Mouse (Mus musculus): ENCODE data around the gene Spg20.

The Spg20 gene

DNA sequence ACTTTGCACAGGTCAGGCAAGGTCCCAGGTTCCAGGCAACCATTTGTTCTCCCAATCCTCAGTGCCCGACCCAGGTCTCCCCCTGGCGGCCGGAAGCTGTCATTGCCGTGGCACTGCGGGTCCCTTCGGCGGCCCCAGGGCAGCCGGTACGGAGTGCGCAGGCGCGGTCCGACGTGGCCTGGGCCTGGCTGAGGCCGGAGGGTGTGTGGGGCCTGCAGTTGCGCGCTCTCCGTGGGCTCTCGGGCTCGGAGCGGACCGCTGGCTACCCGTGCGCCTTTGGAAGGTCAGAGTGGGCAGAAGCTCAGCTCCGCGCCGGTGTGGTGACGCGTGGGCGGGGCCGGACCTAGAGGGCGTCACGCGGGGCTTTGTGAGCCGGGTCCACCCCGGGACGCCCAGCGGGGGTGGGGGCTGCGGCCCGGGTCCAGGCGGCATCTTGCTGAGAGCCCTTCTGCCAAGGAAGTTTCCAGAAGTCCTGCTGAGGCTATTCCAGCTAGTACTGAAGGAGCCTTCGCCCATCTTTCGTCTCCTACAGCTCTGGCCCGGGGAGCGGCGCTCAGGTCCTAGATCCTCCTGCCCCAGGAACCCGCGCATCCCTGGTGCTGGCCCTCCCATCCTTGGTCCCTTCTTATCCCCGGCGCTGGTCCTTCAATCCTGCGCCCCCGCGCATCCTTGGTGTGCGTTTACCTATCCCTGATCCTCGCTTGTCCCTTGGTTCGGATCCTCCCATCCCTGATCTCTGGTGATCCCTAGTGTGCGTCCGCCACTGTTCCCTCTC, at the start of gene Spg20:
Gene Spg20, plus strand, starts transcription at position 174 of the 775 bp plus-strand sequence.
- DNase-seq (ENCODE audit: low read depth, low spot score), result peak; percentile 86

GRCm38 (mm10) chr3:55062653-55063052, 49.3 kb upstream of the Spg20 start:
- no peak for DNase-seq (ENCODE audit: low read depth, low spot score)

DNA sequence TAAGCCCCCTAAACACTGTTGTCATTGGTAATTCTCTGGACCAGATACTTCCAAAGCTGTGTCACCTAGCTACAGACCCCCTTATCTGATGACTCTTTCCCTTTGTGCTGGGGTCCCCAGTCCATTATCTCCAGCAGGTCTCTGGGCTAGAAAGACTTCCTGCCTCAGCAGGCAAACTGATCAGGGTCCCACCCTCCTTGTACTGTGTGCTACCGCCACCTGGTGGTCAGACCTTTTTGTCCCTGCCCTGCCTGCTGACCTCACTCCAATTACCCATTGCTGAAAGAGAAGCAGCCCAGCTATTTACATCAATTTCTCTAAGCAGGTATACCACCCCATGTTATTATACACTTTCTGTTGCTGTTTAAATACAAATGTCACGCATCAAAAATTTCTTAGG, 47.5 kb upstream of the Spg20 start:
- peak; percentile 21 for DNase-seq (ENCODE audit: low read depth, low spot score)

DNA sequence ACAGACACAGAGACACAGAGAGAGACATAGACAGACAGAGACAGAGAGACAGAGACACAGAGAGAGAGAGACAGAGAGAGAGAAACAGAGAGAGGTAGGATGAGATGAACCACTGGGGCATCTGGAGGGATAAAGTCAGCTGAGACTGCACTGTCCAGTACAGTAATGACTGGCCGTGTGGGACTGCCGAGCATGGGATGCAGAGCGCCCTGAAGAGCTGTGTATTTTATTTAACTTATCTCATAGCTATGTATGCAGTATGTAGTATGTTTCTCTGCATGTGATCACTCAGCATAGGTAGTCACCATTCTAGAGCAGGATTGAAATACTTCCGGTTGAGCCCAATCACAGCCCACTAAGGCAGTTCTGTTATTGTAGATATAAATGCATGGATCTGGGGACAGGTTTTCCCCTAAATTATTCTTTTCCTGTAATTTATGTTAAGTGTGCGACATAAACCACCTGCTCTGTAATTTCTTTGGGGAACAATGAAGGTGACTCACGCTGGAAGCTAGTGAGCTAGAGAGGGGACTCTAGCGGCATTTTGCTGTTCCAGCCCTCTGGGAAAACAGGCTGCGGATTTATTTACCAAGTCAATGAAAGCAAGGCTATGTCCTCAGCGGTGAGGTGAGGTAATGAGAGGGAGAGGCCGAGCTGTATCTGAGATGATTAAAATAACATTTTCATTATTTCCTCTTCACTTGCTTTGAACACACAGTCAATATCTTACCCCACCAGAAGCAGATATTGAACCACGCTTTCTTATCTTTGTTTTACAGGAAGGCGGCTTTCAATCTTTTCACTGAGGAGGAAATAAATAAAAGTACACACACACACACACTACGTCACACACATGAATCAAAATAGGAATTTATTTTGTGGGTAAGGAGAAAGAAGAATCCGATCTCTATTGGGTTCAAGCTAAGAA, 45.9 kb upstream of the Spg20 start:
- DNase-seq (ENCODE audit: low read depth, low spot score), result no peak

GRCm38 (mm10) chr3:55066666-55067023, 45.3 kb upstream of the Spg20 start:
- DNase-seq (ENCODE audit: low read depth, low spot score), result no peak

- no peak for DNase-seq (ENCODE audit: low read depth, low spot score)
Observed at GRCm38 (mm10) chr3:55067791-55068434, 44.0 kb upstream of the Spg20 start.

GRCm38 (mm10) chr3:55074576-55075293, 37.2 kb upstream of the Spg20 start:
- DNase-seq (ENCODE audit: low read depth, low spot score), result no peak

- no peak for DNase-seq (ENCODE audit: low read depth, low spot score)
Observed at GRCm38 (mm10) chr3:55075294-55075648, 36.6 kb upstream of the Spg20 start.

DNA sequence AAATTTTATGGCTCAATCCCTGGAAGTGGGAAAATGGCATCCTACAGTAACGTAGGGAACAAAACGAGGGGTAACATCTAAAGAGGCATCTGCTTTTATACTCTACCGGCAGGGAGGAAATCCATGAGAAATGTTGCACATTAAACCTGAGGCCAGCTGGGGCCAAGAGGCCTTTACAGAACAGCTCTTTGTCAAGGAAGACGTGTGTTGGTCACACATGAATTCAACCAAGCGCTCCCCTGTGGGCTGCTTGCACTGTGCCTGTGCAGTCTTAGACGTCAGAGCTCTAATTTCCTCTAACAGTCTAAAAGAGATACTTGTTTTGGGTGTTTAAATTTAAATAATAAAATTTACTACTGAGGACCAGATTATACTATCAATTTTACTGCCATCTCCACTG, 33.7 kb upstream of the Spg20 start:
- no peak for DNase-seq (ENCODE audit: low read depth, low spot score)

- DNase-seq (ENCODE audit: low read depth, low spot score), result no peak
Observed at GRCm38 (mm10) chr3:55079619-55080018, 32.3 kb upstream of the Spg20 start.

DNA sequence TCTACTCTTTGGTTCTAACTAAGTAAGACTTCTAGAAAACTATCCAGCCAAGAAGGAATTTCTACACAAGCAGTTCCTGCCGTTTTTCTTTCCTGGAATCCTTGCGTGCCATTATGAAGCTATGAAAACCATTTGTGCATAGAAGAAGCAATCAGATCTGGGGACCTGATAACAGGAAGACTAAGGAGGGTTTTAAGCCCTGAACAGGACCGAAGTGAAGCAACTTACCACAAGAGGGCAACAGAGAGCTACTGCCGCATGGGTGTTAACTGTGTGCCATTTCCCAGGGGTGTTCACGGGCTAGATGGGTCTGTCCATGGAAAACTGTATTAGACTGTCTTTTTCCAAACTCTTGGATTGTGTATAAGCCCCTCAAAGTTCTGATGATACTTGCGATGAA, 31.9 kb upstream of the Spg20 start:
- peak; percentile 56 for DNase-seq (ENCODE audit: low read depth, low spot score)

DNA sequence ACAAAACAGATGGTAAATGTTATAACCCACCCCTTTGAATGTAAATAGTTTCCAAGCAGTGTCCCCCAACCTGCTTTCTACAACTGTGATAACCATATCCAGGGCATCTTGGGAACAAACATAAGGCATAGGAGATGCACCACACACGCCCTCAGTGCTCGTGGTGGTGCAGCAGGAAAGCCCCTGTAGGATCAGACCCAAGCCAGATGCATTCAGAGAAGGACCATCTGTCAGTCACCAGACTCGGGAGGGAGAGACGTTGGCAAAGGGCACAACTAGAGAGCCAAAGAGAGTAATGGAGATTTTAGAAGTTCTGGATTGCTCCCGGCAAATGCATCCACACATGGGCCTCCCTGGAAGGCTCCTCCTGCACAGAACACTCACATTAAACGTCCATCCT, 27.1 kb upstream of the Spg20 start:
- no peak for DNase-seq (ENCODE audit: low read depth, low spot score)

- DNase-seq (ENCODE audit: low read depth, low spot score), result no peak
Observed at GRCm38 (mm10) chr3:55085716-55086115, 26.2 kb upstream of the Spg20 start.

DNA sequence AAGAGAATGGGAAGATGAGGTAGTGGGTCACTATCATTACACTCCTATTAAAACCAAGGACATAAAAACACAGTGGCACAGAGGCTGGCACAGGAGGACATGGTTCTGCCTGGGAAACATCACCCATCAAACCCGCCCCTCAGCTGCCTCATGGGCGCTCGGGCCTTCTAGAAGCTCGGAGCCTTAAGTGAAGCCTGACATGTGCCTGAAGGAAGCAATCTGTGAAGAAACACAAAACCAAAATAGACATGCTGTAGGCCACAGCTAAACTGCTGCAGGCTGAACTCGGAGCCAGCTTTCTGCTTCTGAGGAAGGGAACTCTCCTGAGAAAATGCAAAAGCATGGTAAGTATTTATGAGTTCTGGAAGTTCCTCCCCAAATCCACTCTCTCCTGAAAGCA, 25.0 kb upstream of the Spg20 start:
- DNase-seq (ENCODE audit: low read depth, low spot score), result no peak

- peak; percentile 21 for DNase-seq (ENCODE audit: low read depth, low spot score)
Observed at GRCm38 (mm10) chr3:55087360-55087759, 24.5 kb upstream of the Spg20 start.

- no peak for DNase-seq (ENCODE audit: low read depth, low spot score)
Observed at GRCm38 (mm10) chr3:55088359-55088758, 23.5 kb upstream of the Spg20 start.

DNA sequence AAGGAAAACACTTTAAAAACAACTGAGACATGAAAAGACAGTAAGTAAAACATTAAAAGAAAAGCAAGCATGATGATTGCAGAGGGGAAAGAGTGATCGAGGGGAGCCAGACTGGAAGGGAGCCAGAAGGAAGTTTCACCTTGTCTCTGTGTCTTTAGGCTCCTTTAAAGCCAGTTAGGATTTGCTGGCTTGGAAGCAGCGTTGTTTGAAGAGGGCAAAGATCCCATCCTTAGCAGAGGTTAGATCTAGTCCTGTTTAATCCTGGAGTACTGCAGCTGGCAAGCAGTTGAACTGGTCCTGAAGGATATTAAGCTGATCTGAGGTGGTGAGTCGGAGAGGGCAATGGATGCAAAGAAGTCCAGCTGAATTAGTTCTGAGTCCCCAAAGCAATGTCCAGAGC, 23.1 kb upstream of the Spg20 start:
- no peak for DNase-seq (ENCODE audit: low read depth, low spot score)

- no peak for DNase-seq (ENCODE audit: low read depth, low spot score)
Observed at GRCm38 (mm10) chr3:55089291-55089690, 22.6 kb upstream of the Spg20 start.

GRCm38 (mm10) chr3:55093161-55093560, 18.7 kb upstream of the Spg20 start:
- no peak for DNase-seq (ENCODE audit: low read depth, low spot score)

DNA sequence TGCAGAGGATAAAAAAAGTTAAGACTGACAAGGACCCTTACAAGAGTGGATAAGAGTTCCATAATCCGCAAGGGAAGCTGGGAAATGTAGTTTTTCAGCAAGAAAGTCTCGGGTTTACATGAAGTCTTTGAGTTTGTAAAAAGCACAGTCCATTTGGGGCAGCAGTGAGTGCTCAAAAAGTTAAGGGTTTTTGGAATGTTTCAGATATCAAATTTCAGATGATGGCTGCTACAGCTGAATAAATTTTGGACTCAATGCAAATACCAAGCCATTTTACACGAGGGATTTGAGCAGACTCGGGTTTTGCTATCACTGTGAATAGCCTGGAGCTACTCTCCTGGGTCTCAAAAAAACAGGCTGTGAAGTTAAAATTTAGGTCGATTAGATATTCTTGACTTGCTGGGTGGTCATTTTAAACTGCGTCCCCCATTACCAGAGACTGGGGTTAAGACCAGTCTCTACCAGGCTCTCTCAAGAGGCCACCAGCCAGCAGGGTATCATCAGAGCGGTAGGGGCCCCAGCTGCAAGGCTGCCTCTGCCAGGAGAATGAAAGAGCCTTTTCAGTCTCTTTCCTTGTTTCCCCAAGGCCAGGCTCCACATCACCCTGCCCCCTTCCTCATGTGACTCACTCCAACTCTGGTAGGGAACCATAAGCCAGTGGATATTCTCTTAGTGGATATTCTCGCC, 15.8 kb upstream of the Spg20 start:
- peak; percentile 10 for DNase-seq (ENCODE audit: low read depth, low spot score)

DNA sequence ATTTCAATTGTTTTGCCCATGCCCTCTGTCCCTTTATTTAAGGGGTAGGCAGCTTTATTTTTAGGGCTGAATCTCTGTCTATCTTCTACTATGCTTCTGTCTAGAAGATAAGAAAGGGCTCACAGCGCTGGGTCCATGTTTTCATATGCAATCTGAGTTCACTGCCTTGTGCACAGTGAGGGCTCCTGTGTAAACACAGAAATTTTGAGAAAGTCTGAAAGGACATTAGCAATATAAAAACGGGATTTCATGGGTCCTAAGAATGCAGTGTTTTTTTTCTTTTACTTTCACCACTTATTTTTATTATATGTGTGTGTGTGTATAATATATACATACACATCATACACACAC, 15.3 kb upstream of the Spg20 start:
- DNase-seq (ENCODE audit: low read depth, low spot score), result no peak

All from skeletal muscle tissue, adult 2 months (tissue).